Mouse (Mus musculus) hematopoietic stem cell, adult 5-6 weeks (primary cell): Measurements from ENCODE around the gene Nfkbil1. TPM values are rescaled to one million over a fixed set of nuclear protein-coding genes. Genes with fewer than 3 reads are reported as not detected.

Source experiments
- ATAC-seq, 2 experiments: fragments of 125-278 bp in 1 of 2; replicated peaks in 1 of 2; 2 replicates each; pipeline ENCODE4 v1.8.0; 2016 to 2017; ENCODE audit warnings: inconsistent platforms in 2 of 2, mild to moderate bottlenecking in 2 of 2, moderate number of reproducible peaks in 2 of 2, low read depth in 1 of 2, moderate TSS enrichment in 1 of 2; ENCODE audit not compliant: low FRiP score in 2 of 2, poor library complexity in 2 of 2, severe bottlenecking in 2 of 2, insufficient read depth in 1 of 2, low TSS enrichment in 1 of 2
- total RNA-seq: library from RNA; stranded (forward); fragments of 172-1452, 232-1000 nt; gene quantifications from 2 replicates; pipeline ENCODE4 v1.2.3, GENCODE M21; 2017

Nfkbil1 gene
- total RNA-seq, 1 experiment from 2014 or later = 4.3 TPM

DNA sequence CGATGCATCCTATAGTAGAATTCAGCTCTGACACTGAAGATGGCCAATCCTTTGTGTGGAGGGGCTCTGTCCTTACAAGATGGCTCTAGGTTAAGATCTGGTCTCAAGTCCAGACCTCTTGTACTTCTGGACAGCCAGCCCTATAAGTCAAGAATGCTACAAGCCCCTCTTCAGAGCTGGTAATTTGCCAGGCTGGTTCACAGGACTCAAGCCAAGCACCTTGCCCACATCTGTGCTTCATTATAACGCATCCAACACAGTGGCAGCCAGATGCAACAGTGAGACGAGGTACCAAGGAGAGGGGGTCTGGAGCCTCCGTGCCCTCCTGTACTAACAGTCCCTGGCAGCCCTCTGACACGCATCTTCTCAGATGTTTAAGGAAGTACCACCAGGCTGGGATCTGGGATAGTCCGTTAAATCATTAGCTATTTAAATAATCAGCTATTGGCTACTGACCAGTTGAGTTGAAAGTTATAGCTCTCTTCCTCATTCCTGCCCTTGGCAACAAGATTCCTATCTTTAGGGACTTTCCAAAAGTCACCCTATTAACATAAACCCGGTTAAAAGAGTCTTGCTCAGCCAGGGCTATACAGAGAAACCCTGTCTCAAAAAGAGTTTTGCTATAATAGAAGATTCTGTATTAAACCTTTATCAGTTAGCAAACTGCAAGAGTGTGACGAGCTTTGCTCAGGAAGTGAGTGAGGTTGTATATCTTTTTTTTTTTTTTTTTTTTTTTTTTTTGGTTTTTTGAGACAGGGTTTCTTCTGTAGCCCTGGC lies 61.2 kb downstream of the Nfkbil1 start:
- ATAC-seq = no peak

DNA sequence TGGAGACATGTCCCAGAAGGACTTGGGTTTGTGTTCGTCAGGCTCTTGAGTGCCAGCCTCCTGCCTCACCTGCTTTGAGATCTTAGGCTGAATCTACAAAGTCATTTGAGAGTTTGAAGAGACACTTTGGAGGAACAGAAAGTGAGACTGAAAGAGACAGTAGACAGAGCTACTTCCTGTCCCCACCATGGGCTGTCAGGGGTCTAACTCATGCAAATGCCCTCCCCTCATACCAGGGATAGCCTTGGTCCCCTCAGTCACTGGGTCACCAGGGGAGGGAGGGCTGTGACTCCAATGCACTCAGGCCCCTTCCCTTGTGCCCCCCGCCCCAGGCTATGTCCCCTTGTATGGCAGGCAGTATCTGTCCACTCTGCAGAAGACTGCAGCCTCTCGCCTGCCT lies 62.3 kb downstream of the Nfkbil1 start:
- ATAC-seq = no peak

GRCm38 (mm10) chr17:35172445-35173234 lies 63.0 kb downstream of the Nfkbil1 start:
- ATAC-seq = peak in 1 of 2 experiments; percentile 52; a peak in 1 of 4 replicates

Other genes starting within 250 kb of the Nfkbil1 start
- 228 and 415 TPM in 2 replicates for gene Vars, start 234.8 kb downstream of the Nfkbil1 start, total RNA-seq
- 0.38 and 0.45 TPM in 2 replicates for gene Vwa7, start 219.2 kb downstream of the Nfkbil1 start, total RNA-seq
- 1.7 TPM in 1 of 2 replicates, not detected in the other for gene Sapcd1, start 207.8 kb downstream of the Nfkbil1 start, total RNA-seq
- gene Msh5, start 189.0 kb downstream of the Nfkbil1 start, total RNA-seq = 3.7 and 7.9 TPM in 2 replicates
- gene Clic1, start 185.8 kb downstream of the Nfkbil1 start, total RNA-seq = 294 and 299 TPM in 2 replicates
- gene Ddah2, start 176.8 kb downstream of the Nfkbil1 start, total RNA-seq = 27.4 and 32.3 TPM in 2 replicates
- gene Ly6g6c, start 170.4 kb downstream of the Nfkbil1 start, total RNA-seq = not detected in 2 replicates
- not detected in 2 replicates for gene Mpig6b, start 169.6 kb downstream of the Nfkbil1 start, total RNA-seq
- not detected in 2 replicates for gene Ly6g6e, start 158.9 kb downstream of the Nfkbil1 start, total RNA-seq
- not detected in 2 replicates for gene Ly6g6d, start 157.7 kb downstream of the Nfkbil1 start, total RNA-seq
- gene Ly6g6f, start 150.2 kb downstream of the Nfkbil1 start, total RNA-seq = not detected in 2 replicates
- gene Abhd16a, start 146.5 kb downstream of the Nfkbil1 start, total RNA-seq = 25.9 and 30.0 TPM in 2 replicates
- gene Ly6g5c, start 127.5 kb downstream of the Nfkbil1 start, total RNA-seq = not detected in 2 replicates
- gene Ly6g5b, start 120.4 kb downstream of the Nfkbil1 start, total RNA-seq = 1.6 TPM in 1 of 2 replicates, not detected in the other
- 31.2 and 35.1 TPM in 2 replicates for gene Gpank1, start 114.3 kb downstream of the Nfkbil1 start, total RNA-seq
- 250 and 330 TPM in 2 replicates for gene Csnk2b, start 113.7 kb downstream of the Nfkbil1 start, total RNA-seq
- 6.1 and 6.3 TPM in 2 replicates for gene D17H6S53E, start 109.4 kb downstream of the Nfkbil1 start, total RNA-seq
- 0.38 TPM in 1 of 2 replicates, not detected in the other for gene Apom, start 103.7 kb downstream of the Nfkbil1 start, total RNA-seq
- 109 and 121 TPM in 2 replicates for gene Bag6, start 100.6 kb downstream of the Nfkbil1 start, total RNA-seq
- 61.3 and 65.9 TPM in 2 replicates for gene Prrc2a, start 70.9 kb downstream of the Nfkbil1 start, total RNA-seq
- gene Aif1, start 59.7 kb downstream of the Nfkbil1 start, total RNA-seq = 1.8 TPM in 1 of 2 replicates, not detected in the other
- 85.1 and 145 TPM in 2 replicates for gene Lst1, start 47.4 kb downstream of the Nfkbil1 start, total RNA-seq
- gene Ltb, start 41.4 kb downstream of the Nfkbil1 start, total RNA-seq = 31.4 and 64.0 TPM in 2 replicates
- gene Tnf, start 33.8 kb downstream of the Nfkbil1 start, total RNA-seq = 22.3 and 44.4 TPM in 2 replicates
- not detected in 2 replicates for gene Lta, start 30.4 kb downstream of the Nfkbil1 start, total RNA-seq
- gene Gm16181, start 15.0 kb downstream of the Nfkbil1 start, total RNA-seq = 3.1 TPM in 1 of 2 replicates, not detected in the other
- 3.8 and 5.2 TPM in 2 replicates for gene Atp6v1g2, start 2.1 kb downstream of the Nfkbil1 start, total RNA-seq
- 207 and 226 TPM in 2 replicates for gene Ddx39b, start 6.0 kb upstream of the Nfkbil1 start, total RNA-seq
- gene H2-D1, start 26.9 kb upstream of the Nfkbil1 start, total RNA-seq = 627 and 791 TPM in 2 replicates
- gene H2-Q1, start 84.6 kb upstream of the Nfkbil1 start, total RNA-seq = 0.25 TPM in 1 of 2 replicates, not detected in the other
- gene H2-Q2, start 106.5 kb upstream of the Nfkbil1 start, total RNA-seq = not detected in 2 replicates
- 110 and 133 TPM in 2 replicates for gene H2-Q4, start 143.8 kb upstream of the Nfkbil1 start, total RNA-seq
- 200 and 221 TPM in 2 replicates for gene H2-Q6, start 189.1 kb upstream of the Nfkbil1 start, total RNA-seq
- 156 and 169 TPM in 2 replicates for gene H2-Q7, start 203.4 kb upstream of the Nfkbil1 start, total RNA-seq
- gene H2-Q10, start 234.3 kb upstream of the Nfkbil1 start, total RNA-seq = 0.25 and 2.8 TPM in 2 replicates